Mouse (Mus musculus) layer of hippocampus, adult 9-11 months (tissue): Measurements from ENCODE around the gene Hoxd1.

Experiments used
- DNase-seq: peaks from one replicate; pipeline ENCODE4 v3.0.0; 2022

Hoxd1 gene

GRCm38 (mm10) chr2:74733317-74733661, 29.5 kb upstream of the Hoxd1 start:
- DNase-seq = no peak

- DNase-seq = no peak
Measured at GRCm38 (mm10) chr2:74733765-74734164, 29.0 kb upstream of the Hoxd1 start.

GRCm38 (mm10) chr2:74734451-74734850, 28.3 kb upstream of the Hoxd1 start:
- no peak for DNase-seq

- no peak for DNase-seq
Measured at GRCm38 (mm10) chr2:74734996-74735811, 27.6 kb upstream of the Hoxd1 start.

- no peak for DNase-seq
Measured at GRCm38 (mm10) chr2:74735851-74736687, 26.7 kb upstream of the Hoxd1 start.

- no peak for DNase-seq
Measured at GRCm38 (mm10) chr2:74736688-74737577, 25.8 kb upstream of the Hoxd1 start.

GRCm38 (mm10) chr2:74737578-74738070, 25.2 kb upstream of the Hoxd1 start:
- DNase-seq = no peak

- DNase-seq = no peak
Measured at GRCm38 (mm10) chr2:74738623-74739475, 23.9 kb upstream of the Hoxd1 start.

- DNase-seq = no peak
Measured at GRCm38 (mm10) chr2:74739476-74739800, 23.3 kb upstream of the Hoxd1 start.

- DNase-seq = no peak
Measured at GRCm38 (mm10) chr2:74739869-74740268, 22.9 kb upstream of the Hoxd1 start.

GRCm38 (mm10) chr2:74740311-74741091, 22.3 kb upstream of the Hoxd1 start:
- DNase-seq = no peak

GRCm38 (mm10) chr2:74741252-74741978, 21.4 kb upstream of the Hoxd1 start:
- no peak for DNase-seq

GRCm38 (mm10) chr2:74741979-74742277, 20.9 kb upstream of the Hoxd1 start:
- no peak for DNase-seq

GRCm38 (mm10) chr2:74745540-74746297, 17.1 kb upstream of the Hoxd1 start:
- no peak for DNase-seq

- no peak for DNase-seq
Measured at GRCm38 (mm10) chr2:74746298-74746921, 16.4 kb upstream of the Hoxd1 start.

- no peak for DNase-seq
Measured at GRCm38 (mm10) chr2:74747006-74747405, 15.8 kb upstream of the Hoxd1 start.

- no peak for DNase-seq
Measured at GRCm38 (mm10) chr2:74747661-74748141, 15.1 kb upstream of the Hoxd1 start.

GRCm38 (mm10) chr2:74748436-74748995, 14.3 kb upstream of the Hoxd1 start:
- no peak for DNase-seq
